Mouse (Mus musculus): ENCODE measurements around the gene Kcnk18. TPM values are rescaled to one million over a fixed set of nuclear protein-coding genes. Genes with fewer than 3 reads are reported as not detected.

The Kcnk18 gene
- total and polyA plus RNA-seq, 2 experiments = not detected

DNA sequence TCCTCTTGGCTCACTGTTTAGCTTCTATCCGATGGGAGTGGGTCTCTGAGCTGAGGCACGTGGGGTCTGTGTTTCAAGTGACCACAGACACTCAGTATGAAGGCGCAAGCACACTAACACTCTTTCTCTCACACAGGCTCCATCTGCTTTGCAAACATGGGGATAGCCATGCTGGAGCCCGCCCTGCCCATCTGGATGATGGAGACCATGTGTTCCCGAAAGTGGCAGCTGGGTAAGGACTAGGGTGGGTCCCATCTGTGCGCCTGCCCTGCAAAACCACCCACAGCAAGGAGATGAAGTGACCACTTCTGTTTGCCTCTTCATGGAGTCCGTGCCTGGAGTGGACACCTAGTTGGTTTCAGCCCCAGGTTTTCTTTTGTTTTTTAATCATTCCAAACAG lies 57.3 kb downstream of the Kcnk18 start:
- DNase-seq (ENCODE audit: extremely low read depth, low read depth, low spot score) = no peak
- TF ChIP-seq CTCF (IDR thresholded peaks at IDR 0.05; ENCODE audit: low read depth, low read length) (no peak), POLR2A (IDR thresholded peaks at IDR 0.05; ENCODE audit: extremely low read depth, insufficient read depth, low read length) (no peak)
- 93% methylated on average over 7 of the region's 7 CpGs for WGBS

DNA sequence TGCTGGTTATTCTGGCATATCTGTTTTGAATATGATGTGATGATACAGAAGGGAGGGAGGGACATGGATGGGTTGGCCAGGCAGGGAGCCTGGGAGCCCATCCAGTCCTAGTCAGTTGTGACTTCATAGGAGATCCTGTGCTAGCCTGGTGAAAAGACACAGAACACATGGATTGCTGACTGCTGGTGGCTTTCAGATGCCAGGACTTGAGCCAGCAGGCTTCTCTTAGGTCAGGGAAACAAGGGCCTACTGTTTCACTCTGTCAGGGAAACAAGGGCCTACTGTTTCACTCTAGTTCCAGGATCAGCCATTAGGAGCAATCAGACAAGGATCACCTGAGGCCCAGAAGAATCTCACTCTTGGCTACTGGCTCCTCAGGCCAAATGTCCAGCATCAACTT lies 61.8 kb downstream of the Kcnk18 start:
- H3K27me3 ChIP-seq (ENCODE audit: control insufficient read depth, insufficient read depth, low read length) = no peaks in the 10 kb centered on the region
- H3K9ac ChIP-seq (ENCODE audit: low read depth, low read length) = no peak overlapping the region
- H3K36me3 ChIP-seq (ENCODE audit: control insufficient read depth, insufficient read depth, low read length) = no peaks in the 10 kb centered on the region
- no peak for DNase-seq (ENCODE audit: extremely low read depth, low read depth, low spot score)
- H3K79me2 ChIP-seq (ENCODE audit: control insufficient read depth, insufficient read depth, low read length) = no peaks in the 10 kb centered on the region
- H3K27ac ChIP-seq (replicated peaks; ENCODE audit: insufficient read depth, low read depth, low read length) = no peak overlapping the region
- TF ChIP-seq CTCF (IDR thresholded peaks at IDR 0.05; ENCODE audit: low read depth, low read length) (no peak), POLR2A (IDR thresholded peaks at IDR 0.05; ENCODE audit: extremely low read depth, insufficient read depth, low read length) (no peak)
- no peak overlapping the region for H3K4me3 ChIP-seq (ENCODE audit: insufficient read depth, low read depth, low read length)
- H3K4me1 ChIP-seq (ENCODE audit: control insufficient read depth, insufficient read depth, low read length) = no peaks in the 10 kb centered on the region

More for the DNA sequence above, 57.3 kb downstream of the Kcnk18 start:
- Histone ChIP-seq H3K9ac (ENCODE audit: low read depth, low read length) (no peak overlapping the region), H3K36me3 (ENCODE audit: control insufficient read depth, insufficient read depth, low read length) (no peaks in the 10 kb centered on the region), H3K4me1 (ENCODE audit: control insufficient read depth, insufficient read depth, low read length) (no peaks in the 10 kb centered on the region), H3K79me2 (ENCODE audit: control insufficient read depth, insufficient read depth, low read length) (no peaks in the 10 kb centered on the region), H3K4me3 (ENCODE audit: insufficient read depth, low read depth, low read length) (no peak overlapping the region), H3K27me3 (ENCODE audit: control insufficient read depth, insufficient read depth, low read length) (no peaks in the 10 kb centered on the region), H3K27ac (replicated peaks; ENCODE audit: insufficient read depth, low read depth, low read length) (no peak overlapping the region)

DNA sequence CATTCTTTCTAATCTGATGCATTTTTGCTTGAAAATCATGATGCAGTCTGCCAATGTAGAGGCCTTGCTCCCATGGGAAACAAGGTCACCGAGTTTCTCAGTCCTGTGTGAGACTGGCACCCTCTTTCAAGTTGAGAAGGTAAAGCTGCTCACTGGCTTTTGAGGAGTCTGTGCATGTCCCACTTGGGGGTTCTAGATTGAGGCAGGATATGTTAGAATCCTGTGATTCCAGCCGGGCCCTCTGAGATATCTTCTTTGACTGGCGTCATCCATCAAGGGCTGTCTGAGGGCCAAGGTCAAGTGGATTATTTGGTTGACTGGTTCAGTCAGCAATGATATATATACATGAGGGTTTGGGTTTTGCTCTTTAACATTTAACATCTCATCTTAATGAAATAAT lies 63.0 kb downstream of the Kcnk18 start:
- H3K4me1 ChIP-seq (ENCODE audit: control insufficient read depth, insufficient read depth, low read length) = no peaks in the 10 kb centered on the region
- TF ChIP-seq POLR2A (IDR thresholded peaks at IDR 0.05; ENCODE audit: extremely low read depth, insufficient read depth, low read length) = no peak
- no peak for TF ChIP-seq CTCF (IDR thresholded peaks at IDR 0.05; ENCODE audit: low read depth, low read length)
- H3K36me3 ChIP-seq (ENCODE audit: control insufficient read depth, insufficient read depth, low read length) = no peaks in the 10 kb centered on the region
- no peaks in the 10 kb centered on the region for H3K79me2 ChIP-seq (ENCODE audit: control insufficient read depth, insufficient read depth, low read length)
- H3K27me3 ChIP-seq (ENCODE audit: control insufficient read depth, insufficient read depth, low read length) = no peaks in the 10 kb centered on the region
- DNase-seq (ENCODE audit: extremely low read depth, low read depth, low spot score) = no peak
- 92% methylated on average over 3 of the region's 3 CpGs for WGBS
- no peak overlapping the region for H3K4me3 ChIP-seq (ENCODE audit: insufficient read depth, low read depth, low read length)
- H3K9ac ChIP-seq (ENCODE audit: low read depth, low read length) = no peak overlapping the region
- H3K27ac ChIP-seq (replicated peaks; ENCODE audit: insufficient read depth, low read depth, low read length) = no peak overlapping the region

Other genes starting within 250 kb of the Kcnk18 start
- 10.4 and 10.6 TPM in 2 replicates for gene Shtn1, start 143.1 kb upstream of the Kcnk18 start, total RNA-seq (2014; rRNA removed)
- 3.9 and 4.9 TPM in 2 replicates for gene Shtn1, start 143.1 kb upstream of the Kcnk18 start, polyA plus RNA-seq (2012; rRNA removed)
- not detected in 2 replicates for gene Vax1, start 49.2 kb upstream of the Kcnk18 start, total RNA-seq (2014; rRNA removed)
- gene Vax1, start 49.2 kb upstream of the Kcnk18 start, polyA plus RNA-seq (2012; rRNA removed) = not detected in 2 replicates
- gene Slc18a2, start 41.7 kb downstream of the Kcnk18 start, total RNA-seq (2014; rRNA removed) = 0.13 and 0.28 TPM in 2 replicates
- gene Slc18a2, start 41.7 kb downstream of the Kcnk18 start, polyA plus RNA-seq (2012; rRNA removed) = 0.04 TPM in 2 replicates
- gene Rps12-ps3, start 103.1 kb downstream of the Kcnk18 start, total RNA-seq (2014; rRNA removed) = 24.3 and 38.2 TPM in 2 replicates
- 695 and 791 TPM in 2 replicates for gene Rps12-ps3, start 103.1 kb downstream of the Kcnk18 start, polyA plus RNA-seq (2012; rRNA removed)
- gene Pdzd8, start 126.6 kb downstream of the Kcnk18 start, total RNA-seq (2014; rRNA removed) = 16.4 and 17.0 TPM in 2 replicates
- gene Pdzd8, start 126.6 kb downstream of the Kcnk18 start, polyA plus RNA-seq (2012; rRNA removed) = 4.3 and 4.8 TPM in 2 replicates
- not detected in 2 replicates for gene Emx2, start 239.2 kb downstream of the Kcnk18 start, total RNA-seq (2014; rRNA removed)
- not detected in 2 replicates for gene Emx2, start 239.2 kb downstream of the Kcnk18 start, polyA plus RNA-seq (2012; rRNA removed)